Mouse (Mus musculus) olfactory bulb, adult 2 months (tissue): Measurements from ENCODE around the gene Acsl4.

ENCODE experiments used
- CTCF ChIP-seq: fragments of 200-500 bp; IDR thresholded peaks from 2 replicates; pipeline ENCODE4 v1.5.1; 2012; ENCODE audit warnings: low read depth, mild to moderate bottlenecking, low read length, moderate library complexity; ENCODE audit not compliant: insufficient read depth
- POLR2A ChIP-seq: fragments of 200-500 bp; IDR thresholded peaks from 2 replicates; pipeline ENCODE4 v1.6.1; 2012; ENCODE audit warnings: mild to moderate bottlenecking, low read depth, low read length, moderate library complexity; ENCODE audit not compliant: insufficient read depth

DNA sequence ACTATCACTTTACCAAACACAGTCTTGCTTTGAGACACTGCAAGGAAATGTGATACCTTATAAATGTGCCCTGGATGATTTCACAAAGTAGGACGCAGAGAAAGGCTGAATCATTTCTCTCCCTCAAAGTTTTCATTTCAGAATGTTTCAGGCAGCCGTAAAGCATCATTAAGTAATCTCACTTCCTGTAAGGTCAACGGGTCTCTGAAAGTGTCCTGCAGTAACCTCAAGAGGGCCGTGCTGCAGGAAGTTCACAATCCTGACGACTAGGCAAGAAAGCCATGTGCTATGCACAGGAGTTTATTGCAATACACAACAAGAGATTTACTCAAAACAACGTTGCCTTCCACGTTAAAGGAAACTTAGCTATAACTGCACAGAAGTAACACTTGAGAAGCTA is 20.4 kb downstream of the Acsl4 start:
- TF ChIP-seq CTCF (no peak), POLR2A (no peak)
